Mouse (Mus musculus) cortical plate, adult 2 months (tissue): Measurements from ENCODE around the gene Foxn1.

Source experiments
- CTCF ChIP-seq: fragments of 200-500 bp; IDR thresholded peaks from 2 replicates; pipeline ENCODE4 v1.5.1; 2011; ENCODE audit warnings: mild to moderate bottlenecking, control low read depth, low read length; ENCODE audit not compliant: insufficient read depth; ENCODE audit errors: extremely low read depth
- POLR2A ChIP-seq: fragments of 200-500 bp; IDR thresholded peaks from 2 replicates; pipeline ENCODE4 v1.6.1; 2011; ENCODE audit warnings: mild to moderate bottlenecking, low read length, control low read depth; ENCODE audit not compliant: insufficient read depth; ENCODE audit errors: extremely low read depth

DNA sequence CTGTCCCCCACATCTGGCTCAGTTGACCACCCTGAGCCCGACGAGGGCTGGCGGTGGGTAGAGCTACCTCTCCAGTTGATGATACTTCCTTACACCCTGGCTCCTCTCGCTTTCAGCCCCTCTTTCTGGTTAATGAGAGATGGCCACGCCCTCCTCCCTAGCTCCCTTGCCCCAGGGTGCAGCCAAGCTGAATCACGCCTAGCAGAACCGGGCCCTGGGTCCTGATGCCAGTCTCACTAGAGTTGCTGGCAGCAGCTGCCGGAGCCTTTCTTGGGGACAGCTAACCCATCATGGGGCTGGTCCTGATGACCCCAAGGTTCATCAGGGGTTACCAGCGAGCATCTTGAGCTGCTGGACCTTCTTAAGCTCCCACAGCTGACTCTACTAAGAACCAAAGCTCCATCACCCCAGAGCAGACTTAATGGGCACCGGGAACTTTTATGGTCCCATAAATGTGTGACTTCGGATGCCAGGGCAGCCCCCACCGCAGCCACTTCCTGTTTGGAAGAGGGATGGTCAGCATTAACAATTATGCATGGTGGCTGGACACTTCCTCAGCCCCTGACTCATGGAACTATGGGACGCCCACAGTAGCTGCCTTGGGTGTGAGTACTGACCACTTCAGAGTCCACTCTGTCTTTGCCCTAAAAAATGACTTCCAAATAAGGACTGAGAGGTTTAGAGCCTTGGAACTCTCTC lies 22.9 kb downstream of the Foxn1 start:
- TF ChIP-seq POLR2A = no peak
- no peak for TF ChIP-seq CTCF
